Mouse (Mus musculus): ENCODE results near the gene Frg2f1. TPM values are rescaled to one million over a fixed set of nuclear protein-coding genes. Genes with fewer than 3 reads are reported as not detected.

Frg2f1 gene
- polyA plus RNA-seq, 1 experiment from 2014 or later, result 4.5 TPM

GRCm38 (mm10) chr4:119523575-119523974 lies 15.8 kb downstream of the Frg2f1 start:
- ATAC-seq (ENCODE audit: low FRiP score), result no peak
- no peak overlapping the region for H3K4me2 ChIP-seq (replicated peaks; ENCODE audit: low read depth, low read length)
- no peaks in the 10 kb centered on the region for H3K36me3 ChIP-seq (ENCODE audit: control insufficient read depth, insufficient read depth, low read length)

DNA sequence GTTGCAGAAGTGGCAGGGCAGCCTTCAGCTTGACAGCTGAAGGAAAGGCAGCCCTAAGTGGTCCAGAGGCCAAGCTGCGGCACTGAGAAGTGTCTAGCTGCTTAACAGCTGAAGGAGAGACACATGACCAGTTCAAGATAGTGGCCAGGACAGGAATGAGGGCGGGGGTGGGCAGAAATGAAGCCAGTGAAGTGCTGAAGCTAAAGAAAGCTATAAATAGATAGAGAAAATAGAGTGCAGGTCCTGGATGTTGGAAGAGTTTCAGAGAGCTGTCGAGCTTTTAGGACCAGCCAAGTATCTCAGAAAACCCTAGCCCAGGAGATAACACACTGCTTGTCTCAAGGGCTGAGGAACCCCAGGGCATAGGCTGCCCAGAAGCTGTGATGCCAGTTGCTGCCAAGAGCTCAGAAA lies 26.6 kb downstream of the Frg2f1 start:
- WGBS, result 71% methylated on average over 3 of the region's 3 CpGs

More at GRCm38 (mm10) chr4:119523575-119523974, 15.8 kb downstream of the Frg2f1 start:
- Histone ChIP-seq H3K9ac (ENCODE audit: low read depth, low read length) (no peak overlapping the region), H3K9me3 (ENCODE audit: control insufficient read depth, low read length) (no peaks in the 10 kb centered on the region), H3K27ac (ENCODE audit: low read depth, low read length) (no peak overlapping the region), H3K4me3 (ENCODE audit: low read depth, low read length) (no peak overlapping the region), H3K27me3 (ENCODE audit: control insufficient read depth, insufficient read depth, low read length) (no peaks in the 10 kb centered on the region), H3K4me1 (replicated peaks; ENCODE audit: control insufficient read depth, insufficient read depth, low read length) (no peaks in the 10 kb centered on the region)
- 86% methylated on average over 4 of the region's 4 CpGs for WGBS
- no peak for DNase-seq (ENCODE audit: low spot score)

GRCm38 (mm10) chr4:119511591-119511990 lies 27.7 kb downstream of the Frg2f1 start:
- DNase-seq (ENCODE audit: low spot score) (no peak), ATAC-seq (ENCODE audit: low FRiP score) (no peak)
- H3K4me3 ChIP-seq (ENCODE audit: low read depth, low read length), result no peak overlapping the region

More for the DNA sequence above, 26.6 kb downstream of the Frg2f1 start:
- no peak overlapping the region for H3K4me2 ChIP-seq (replicated peaks; ENCODE audit: low read depth, low read length)
- H3K9me3 ChIP-seq (ENCODE audit: control insufficient read depth, low read length), result no peaks in the 10 kb centered on the region
- no peak overlapping the region for H3K4me3 ChIP-seq (ENCODE audit: low read depth, low read length)
- H3K27ac ChIP-seq (ENCODE audit: low read depth, low read length), result no peak overlapping the region
- H3K9ac ChIP-seq (ENCODE audit: low read depth, low read length), result no peak overlapping the region
- H3K36me3 ChIP-seq (ENCODE audit: control insufficient read depth, insufficient read depth, low read length), result no peaks in the 10 kb centered on the region
- no peak for DNase-seq (ENCODE audit: low spot score)
- no peaks in the 10 kb centered on the region for H3K27me3 ChIP-seq (ENCODE audit: control insufficient read depth, insufficient read depth, low read length)
- H3K4me1 ChIP-seq (replicated peaks; ENCODE audit: control insufficient read depth, insufficient read depth, low read length), result no peaks in the 10 kb centered on the region
- ATAC-seq (ENCODE audit: low FRiP score), result no peak

GRCm38 (mm10) chr4:119498319-119498848 lies 40.9 kb downstream of the Frg2f1 start:
- no peak overlapping the region for H3K4me2 ChIP-seq (replicated peaks; ENCODE audit: low read depth, low read length)
- no peaks in the 10 kb centered on the region for H3K4me1 ChIP-seq (replicated peaks; ENCODE audit: control insufficient read depth, insufficient read depth, low read length)
- H3K9me3 ChIP-seq (ENCODE audit: control insufficient read depth, low read length), result no peaks in the 10 kb centered on the region
- ATAC-seq (ENCODE audit: low FRiP score), result no peak
- H3K36me3 ChIP-seq (ENCODE audit: control insufficient read depth, insufficient read depth, low read length), result no peaks in the 10 kb centered on the region
- no peak overlapping the region for H3K27ac ChIP-seq (ENCODE audit: low read depth, low read length)
- 62% methylated on average over 5 of the region's 5 CpGs for WGBS
- H3K9ac ChIP-seq (ENCODE audit: low read depth, low read length), result no peak overlapping the region
- H3K4me3 ChIP-seq (ENCODE audit: low read depth, low read length), result no peak overlapping the region
- no peaks in the 10 kb centered on the region; the same call in 1 of the 2 replicates for H3K27me3 ChIP-seq (ENCODE audit: control insufficient read depth, insufficient read depth, low read length)
- no peak for DNase-seq (ENCODE audit: low spot score)

More at GRCm38 (mm10) chr4:119511591-119511990, 27.7 kb downstream of the Frg2f1 start:
- no peaks in the 10 kb centered on the region for H3K27me3 ChIP-seq (ENCODE audit: control insufficient read depth, insufficient read depth, low read length)
- no peak overlapping the region for H3K4me2 ChIP-seq (replicated peaks; ENCODE audit: low read depth, low read length)
- H3K9me3 ChIP-seq (ENCODE audit: control insufficient read depth, low read length), result no peaks in the 10 kb centered on the region
- H3K4me1 ChIP-seq (replicated peaks; ENCODE audit: control insufficient read depth, insufficient read depth, low read length), result no peaks in the 10 kb centered on the region
- H3K9ac ChIP-seq (ENCODE audit: low read depth, low read length), result no peak overlapping the region
- H3K27ac ChIP-seq (ENCODE audit: low read depth, low read length), result no peak overlapping the region
- WGBS, result 69% methylated on average over 2 of the region's 2 CpGs
- H3K36me3 ChIP-seq (ENCODE audit: control insufficient read depth, insufficient read depth, low read length), result no peaks in the 10 kb centered on the region

DNA sequence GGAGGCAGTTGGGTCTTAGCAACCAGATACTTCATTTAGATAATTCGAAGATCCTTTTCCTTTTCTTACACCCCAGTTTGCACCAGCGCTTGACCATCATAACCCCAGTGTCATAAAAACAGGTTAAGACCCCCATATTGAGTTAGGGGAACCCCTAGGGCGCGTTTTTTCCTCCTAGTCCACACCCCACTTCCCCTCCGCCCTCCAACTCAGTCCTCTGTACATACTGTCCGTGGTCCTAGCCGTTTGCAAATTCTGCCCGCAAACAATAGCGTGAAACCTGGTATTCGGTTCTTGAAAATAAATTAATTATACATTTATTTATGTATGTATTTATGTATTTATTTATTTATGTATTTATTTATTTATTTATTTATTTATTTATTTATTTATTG lies 46.4 kb downstream of the Frg2f1 start:
- H3K27me3 ChIP-seq (ENCODE audit: control insufficient read depth, insufficient read depth, low read length), result peaks cover 6% of the 10 kb centered on the region; the same call in 1 of the 2 replicates
- peak overlapping the region; percentile 65; the same call in 1 of the 2 replicates for H3K27ac ChIP-seq (ENCODE audit: low read depth, low read length)
- H3K4me3 ChIP-seq (ENCODE audit: low read depth, low read length), result peak overlapping the region; percentile 54
- ATAC-seq (ENCODE audit: low FRiP score) (peak; percentile 63), DNase-seq (ENCODE audit: low spot score) (no peak)
- no peaks in the 10 kb centered on the region for H3K9me3 ChIP-seq (ENCODE audit: control insufficient read depth, low read length)
- WGBS, result 32% methylated on average over 10 of the region's 10 CpGs
- peak overlapping the region; percentile 57 for H3K9ac ChIP-seq (ENCODE audit: low read depth, low read length)
- H3K36me3 ChIP-seq (ENCODE audit: control insufficient read depth, insufficient read depth, low read length), result no peaks in the 10 kb centered on the region
- H3K4me2 ChIP-seq (replicated peaks; ENCODE audit: low read depth, low read length), result peak overlapping the region; percentile 91
- H3K4me1 ChIP-seq (replicated peaks; ENCODE audit: control insufficient read depth, insufficient read depth, low read length), result no peaks in the 10 kb centered on the region

- DNase-seq (ENCODE audit: low spot score) (peak; percentile 82), ATAC-seq (ENCODE audit: low FRiP score) (peak; percentile 93)
- H3K4me3 ChIP-seq (ENCODE audit: low read depth, low read length), result peak within 1 kb of the TSS; percentile 54
- WGBS, result under 1% methylated on average over 70 of the region's 77 CpGs
- peak within 1 kb of the TSS; percentile 91 for H3K4me2 ChIP-seq (replicated peaks; ENCODE audit: low read depth, low read length)
- peak within 1 kb of the TSS; percentile 57 for H3K9ac ChIP-seq (ENCODE audit: low read depth, low read length)
- H3K36me3 ChIP-seq (ENCODE audit: control insufficient read depth, insufficient read depth, low read length), result no peaks in the 10 kb centered on the region
- no peaks in the 10 kb centered on the region for H3K9me3 ChIP-seq (ENCODE audit: control insufficient read depth, low read length)
- H3K27me3 ChIP-seq (ENCODE audit: control insufficient read depth, insufficient read depth, low read length), result peaks cover 6% of the 10 kb centered on the region; the same call in 1 of the 2 replicates
- peak within 1 kb of the TSS; percentile 65 for H3K27ac ChIP-seq (ENCODE audit: low read depth, low read length)
- no peaks in the 10 kb centered on the region for H3K4me1 ChIP-seq (replicated peaks; ENCODE audit: control insufficient read depth, insufficient read depth, low read length)
These were observed 46.9 kb downstream of the Frg2f1 start, which contains the start of gene Rimkla for GRCm38 (mm10) chr4:119492291-119492932. Rimkla (minus strand) TSS chr4:119492628.

DNA sequence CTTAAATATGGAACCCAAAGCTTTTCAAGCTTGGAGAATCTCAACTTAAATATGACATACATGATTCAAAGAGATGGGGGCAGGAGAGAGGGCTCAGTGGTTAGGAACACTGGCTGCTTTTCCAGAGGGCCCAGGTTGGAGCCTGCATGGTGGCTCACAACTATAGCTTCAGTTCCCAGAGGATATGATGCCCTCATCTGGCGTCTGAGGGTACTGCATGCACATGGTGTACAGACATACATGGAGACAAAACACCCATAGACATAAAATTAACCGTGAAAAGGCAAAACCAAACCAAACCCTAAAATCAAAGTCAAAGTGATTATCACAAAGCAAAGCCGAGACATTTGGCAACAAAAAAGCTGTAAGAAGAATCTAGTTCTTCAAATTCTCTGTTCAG lies 48.5 kb downstream of the Frg2f1 start:
- no peak for ATAC-seq (ENCODE audit: low FRiP score)
- DNase-seq (ENCODE audit: low spot score), result peak; percentile 54
- no peak overlapping the region for H3K9ac ChIP-seq (ENCODE audit: low read depth, low read length)
- H3K27me3 ChIP-seq (ENCODE audit: control insufficient read depth, insufficient read depth, low read length), result peaks cover 6% of the 10 kb centered on the region; the same call in 1 of the 2 replicates
- no peaks in the 10 kb centered on the region for H3K36me3 ChIP-seq (ENCODE audit: control insufficient read depth, insufficient read depth, low read length)
- H3K4me3 ChIP-seq (ENCODE audit: low read depth, low read length), result no peak overlapping the region
- no peak overlapping the region for H3K4me2 ChIP-seq (replicated peaks; ENCODE audit: low read depth, low read length)
- no peaks in the 10 kb centered on the region for H3K9me3 ChIP-seq (ENCODE audit: control insufficient read depth, low read length)
- 78% methylated on average over 3 of the region's 3 CpGs for WGBS
- no peaks in the 10 kb centered on the region for H3K4me1 ChIP-seq (replicated peaks; ENCODE audit: control insufficient read depth, insufficient read depth, low read length)
- no peak overlapping the region for H3K27ac ChIP-seq (ENCODE audit: low read depth, low read length)

- ATAC-seq (ENCODE audit: low FRiP score) (no peak), DNase-seq (ENCODE audit: low spot score) (no peak)
- Histone ChIP-seq H3K9me3 (ENCODE audit: control insufficient read depth, low read length) (no peaks in the 10 kb centered on the region), H3K27me3 (ENCODE audit: control insufficient read depth, insufficient read depth, low read length) (peaks cover 6% of the 10 kb centered on the region; the same call in 1 of the 2 replicates), H3K27ac (ENCODE audit: low read depth, low read length) (no peak overlapping the region), H3K4me3 (ENCODE audit: low read depth, low read length) (no peak overlapping the region), H3K36me3 (ENCODE audit: control insufficient read depth, insufficient read depth, low read length) (no peaks in the 10 kb centered on the region), H3K4me2 (replicated peaks; ENCODE audit: low read depth, low read length) (no peak overlapping the region), H3K4me1 (replicated peaks; ENCODE audit: control insufficient read depth, insufficient read depth, low read length) (no peaks in the 10 kb centered on the region), H3K9ac (ENCODE audit: low read depth, low read length) (no peak overlapping the region)
- WGBS, result 86% methylated on average over 10 of the region's 10 CpGs
These were observed 49.7 kb downstream of the Frg2f1 start for GRCm38 (mm10) chr4:119489666-119490065.

GRCm38 (mm10) chr4:119484882-119485281 lies 54.4 kb downstream of the Frg2f1 start:
- 82% methylated on average over 7 of the region's 7 CpGs for WGBS
- H3K9me3 ChIP-seq (ENCODE audit: control insufficient read depth, low read length), result no peaks in the 10 kb centered on the region
- no peaks in the 10 kb centered on the region for H3K27me3 ChIP-seq (ENCODE audit: control insufficient read depth, insufficient read depth, low read length)
- H3K36me3 ChIP-seq (ENCODE audit: control insufficient read depth, insufficient read depth, low read length), result no peaks in the 10 kb centered on the region
- H3K27ac ChIP-seq (ENCODE audit: low read depth, low read length), result no peak overlapping the region
- H3K9ac ChIP-seq (ENCODE audit: low read depth, low read length), result no peak overlapping the region
- H3K4me3 ChIP-seq (ENCODE audit: low read depth, low read length), result no peak overlapping the region
- no peaks in the 10 kb centered on the region for H3K4me1 ChIP-seq (replicated peaks; ENCODE audit: control insufficient read depth, insufficient read depth, low read length)
- DNase-seq (ENCODE audit: low spot score) (no peak), ATAC-seq (ENCODE audit: low FRiP score) (no peak)
- no peak overlapping the region for H3K4me2 ChIP-seq (replicated peaks; ENCODE audit: low read depth, low read length)

Measured in hindbrain, embryonic 11.5 days (tissue).